Mouse (Mus musculus): ENCODE measurements at regions not wholly inside any gene's neighbourhood (a gene's known extent, or its start where the extent isn't known, plus 50 kb on each side); places are given as distances from the start of the nearest gene placed in this dataset.

GRCm38 (mm10) chr3:33918785-33919184 is 74.7 kb upstream of the Ccdc39 start:
- ATAC-seq (ENCODE audit: insufficient number of reproducible peaks, insufficient read depth, low FRiP score, low TSS enrichment), result no peak
- Histone ChIP-seq H3K4me1 (no peaks in the 10 kb centered on the region), H3K4me3 (no peak overlapping the region), H3K9ac (no peak overlapping the region), H3K27me3 (no peaks in the 10 kb centered on the region), H3K36me3 (no peaks in the 10 kb centered on the region), H3K27ac (no peak overlapping the region), H3K4me2 (replicated peaks) (no peak overlapping the region), H3K9me3 (no peaks in the 10 kb centered on the region)
- WGBS, result 10% methylated on average over 10 of the region's 10 CpGs

- H3K4me1 ChIP-seq, result no peaks in the 10 kb centered on the region
- no peak overlapping the region for H3K4me2 ChIP-seq (replicated peaks)
- H3K27ac ChIP-seq, result no peak overlapping the region
- H3K9ac ChIP-seq, result no peak overlapping the region
- no peaks in the 10 kb centered on the region for H3K9me3 ChIP-seq
- H3K36me3 ChIP-seq, result no peaks in the 10 kb centered on the region
- 77% methylated on average over 4 of the region's 4 CpGs for WGBS
- no peak for ATAC-seq (ENCODE audit: insufficient number of reproducible peaks, insufficient read depth, low FRiP score, low TSS enrichment)
- no peak overlapping the region for H3K4me3 ChIP-seq
- no peaks in the 10 kb centered on the region for H3K27me3 ChIP-seq
Observed at GRCm38 (mm10) chr3:33925072-33925471, 81.0 kb upstream of the Ccdc39 start.

GRCm38 (mm10) chr3:33955064-33955463 is 64.7 kb upstream of the Fxr1 start:
- H3K9ac ChIP-seq, result no peak overlapping the region
- H3K9me3 ChIP-seq, result no peaks in the 10 kb centered on the region
- 0 out of 2 replicates have a peak overlapping the region, but pooled peaks have one; percentile 8 for H3K4me2 ChIP-seq (replicated peaks)
- no peak overlapping the region for H3K27ac ChIP-seq
- peaks cover 8% of the 10 kb centered on the region; the same call in 1 of the 2 replicates for H3K27me3 ChIP-seq
- ATAC-seq (ENCODE audit: insufficient number of reproducible peaks, insufficient read depth, low FRiP score, low TSS enrichment), result no peak
- WGBS, result 2% methylated on average over 6 of the region's 6 CpGs
- no peaks in the 10 kb centered on the region for H3K36me3 ChIP-seq
- no peak overlapping the region for H3K4me3 ChIP-seq
- H3K4me1 ChIP-seq, result peaks cover 7% of the 10 kb centered on the region; the same call in 1 of the 2 replicates

GRCm38 (mm10) chr3:33955854-33956624 is 63.7 kb upstream of the Fxr1 start:
- peak overlapping the region; percentile 19; the same call in 1 of the 2 replicates for H3K4me3 ChIP-seq
- no peak overlapping the region for H3K9ac ChIP-seq
- 2% methylated on average over 19 of the region's 19 CpGs for WGBS

GRCm38 (mm10) chr3:33956625-33957023 is 63.1 kb upstream of the Fxr1 start:
- H3K4me3 ChIP-seq, result no peak overlapping the region
- H3K36me3 ChIP-seq, result no peaks in the 10 kb centered on the region
- H3K4me1 ChIP-seq, result peaks cover 7% of the 10 kb centered on the region; the same call in 1 of the 2 replicates
- ATAC-seq (ENCODE audit: insufficient number of reproducible peaks, insufficient read depth, low FRiP score, low TSS enrichment), result no peak
- H3K9ac ChIP-seq, result no peak overlapping the region
- no peak overlapping the region for H3K4me2 ChIP-seq (replicated peaks)
- H3K9me3 ChIP-seq, result no peaks in the 10 kb centered on the region
- no peak overlapping the region for H3K27ac ChIP-seq
- WGBS, result 41% methylated on average over 3 of the region's 3 CpGs
- peaks cover 6% of the 10 kb centered on the region; the same call in 1 of the 2 replicates for H3K27me3 ChIP-seq

More at GRCm38 (mm10) chr3:33955854-33956624, 63.7 kb upstream of the Fxr1 start:
- peak overlapping the region; percentile 46 for H3K4me2 ChIP-seq (replicated peaks)
- no peak for ATAC-seq (ENCODE audit: insufficient number of reproducible peaks, insufficient read depth, low FRiP score, low TSS enrichment)
- no peaks in the 10 kb centered on the region for H3K36me3 ChIP-seq
- H3K27me3 ChIP-seq, result peaks cover 8% of the 10 kb centered on the region; the same call in 1 of the 2 replicates
- no peaks in the 10 kb centered on the region for H3K9me3 ChIP-seq
- H3K4me1 ChIP-seq, result peaks cover 7% of the 10 kb centered on the region; the same call in 1 of the 2 replicates
- H3K27ac ChIP-seq, result no peak overlapping the region

- no peak for ATAC-seq (ENCODE audit: insufficient number of reproducible peaks, insufficient read depth, low FRiP score, low TSS enrichment)
- 88% methylated on average over 10 of the region's 10 CpGs for WGBS
- no peak overlapping the region for H3K9ac ChIP-seq
- peaks cover 7% of the 10 kb centered on the region; the same call in 1 of the 2 replicates for H3K4me1 ChIP-seq
- H3K4me3 ChIP-seq, result no peak overlapping the region
- H3K27ac ChIP-seq, result no peak overlapping the region
- no peak overlapping the region for H3K4me2 ChIP-seq (replicated peaks)
- no peaks in the 10 kb centered on the region for H3K36me3 ChIP-seq
- H3K27me3 ChIP-seq, result peaks cover 5% of the 10 kb centered on the region; the same call in 1 of the 2 replicates
- H3K9me3 ChIP-seq, result no peaks in the 10 kb centered on the region
Observed at GRCm38 (mm10) chr3:33957676-33958075, 62.1 kb upstream of the Fxr1 start.

- ATAC-seq (ENCODE audit: insufficient number of reproducible peaks, insufficient read depth, low FRiP score, low TSS enrichment), result no peak
- 87% methylated on average over 4 of the region's 4 CpGs for WGBS
- H3K9ac ChIP-seq, result no peak overlapping the region
Observed at GRCm38 (mm10) chr3:33958216-33958615, 61.5 kb upstream of the Fxr1 start.

GRCm38 (mm10) chr3:33960211-33960610 is 59.5 kb upstream of the Fxr1 start:
- Histone ChIP-seq H3K9me3 (no peaks in the 10 kb centered on the region), H3K9ac (no peak overlapping the region), H3K4me1 (peaks cover 7% of the 10 kb centered on the region; the same call in 1 of the 2 replicates), H3K4me2 (replicated peaks) (no peak overlapping the region), H3K36me3 (no peaks in the 10 kb centered on the region), H3K4me3 (no peak overlapping the region), H3K27ac (no peak overlapping the region), H3K27me3 (peaks cover 4% of the 10 kb centered on the region; the same call in 1 of the 2 replicates)
- ATAC-seq (ENCODE audit: insufficient number of reproducible peaks, insufficient read depth, low FRiP score, low TSS enrichment), result no peak
- 52% methylated on average over 6 of the region's 6 CpGs for WGBS

More at GRCm38 (mm10) chr3:33958216-33958615, 61.5 kb upstream of the Fxr1 start:
- H3K9me3 ChIP-seq, result no peaks in the 10 kb centered on the region
- no peak overlapping the region for H3K4me3 ChIP-seq
- peaks cover 7% of the 10 kb centered on the region; the same call in 1 of the 2 replicates for H3K4me1 ChIP-seq
- no peak overlapping the region for H3K4me2 ChIP-seq (replicated peaks)
- no peaks in the 10 kb centered on the region for H3K36me3 ChIP-seq
- H3K27ac ChIP-seq, result no peak overlapping the region
- peaks cover 5% of the 10 kb centered on the region; the same call in 1 of the 2 replicates for H3K27me3 ChIP-seq

GRCm38 (mm10) chr3:33962938-33963337 is 56.8 kb upstream of the Fxr1 start:
- Histone ChIP-seq H3K4me1 (no peaks in the 10 kb centered on the region), H3K36me3 (no peaks in the 10 kb centered on the region)
- 82% methylated on average over 5 of the region's 5 CpGs for WGBS

GRCm38 (mm10) chr3:33967184-33967583 is 52.6 kb upstream of the Fxr1 start:
- Histone ChIP-seq H3K4me1 (no peaks in the 10 kb centered on the region), H3K9me3 (no peaks in the 10 kb centered on the region), H3K27me3 (no peaks in the 10 kb centered on the region), H3K27ac (no peak overlapping the region), H3K4me2 (replicated peaks) (no peak overlapping the region), H3K36me3 (no peaks in the 10 kb centered on the region), H3K9ac (no peak overlapping the region), H3K4me3 (no peak overlapping the region)
- 74% methylated on average over 8 of the region's 8 CpGs for WGBS
- no peak for ATAC-seq (ENCODE audit: insufficient number of reproducible peaks, insufficient read depth, low FRiP score, low TSS enrichment)

More at GRCm38 (mm10) chr3:33962938-33963337, 56.8 kb upstream of the Fxr1 start:
- H3K9me3 ChIP-seq, result no peaks in the 10 kb centered on the region
- no peak overlapping the region for H3K4me2 ChIP-seq (replicated peaks)
- H3K9ac ChIP-seq, result no peak overlapping the region
- ATAC-seq (ENCODE audit: insufficient number of reproducible peaks, insufficient read depth, low FRiP score, low TSS enrichment), result no peak
- H3K27me3 ChIP-seq, result no peaks in the 10 kb centered on the region
- no peak overlapping the region for H3K27ac ChIP-seq
- H3K4me3 ChIP-seq, result no peak overlapping the region
